Mouse (Mus musculus) thymus, postnatal 10 days (tissue): ENCODE data around the gene Gpr62.

Experiments used
- DNase-seq, 2 experiments: peaks; one replicate each; pipeline ENCODE4 v3.0.0; 2021; ENCODE audit warnings: low spot score in 2 of 2

The Gpr62 gene

GRCm38 (mm10) chr9:106456325-106457162, 9.2 kb downstream of the Gpr62 start:
- DNase-seq, result no peak

DNA sequence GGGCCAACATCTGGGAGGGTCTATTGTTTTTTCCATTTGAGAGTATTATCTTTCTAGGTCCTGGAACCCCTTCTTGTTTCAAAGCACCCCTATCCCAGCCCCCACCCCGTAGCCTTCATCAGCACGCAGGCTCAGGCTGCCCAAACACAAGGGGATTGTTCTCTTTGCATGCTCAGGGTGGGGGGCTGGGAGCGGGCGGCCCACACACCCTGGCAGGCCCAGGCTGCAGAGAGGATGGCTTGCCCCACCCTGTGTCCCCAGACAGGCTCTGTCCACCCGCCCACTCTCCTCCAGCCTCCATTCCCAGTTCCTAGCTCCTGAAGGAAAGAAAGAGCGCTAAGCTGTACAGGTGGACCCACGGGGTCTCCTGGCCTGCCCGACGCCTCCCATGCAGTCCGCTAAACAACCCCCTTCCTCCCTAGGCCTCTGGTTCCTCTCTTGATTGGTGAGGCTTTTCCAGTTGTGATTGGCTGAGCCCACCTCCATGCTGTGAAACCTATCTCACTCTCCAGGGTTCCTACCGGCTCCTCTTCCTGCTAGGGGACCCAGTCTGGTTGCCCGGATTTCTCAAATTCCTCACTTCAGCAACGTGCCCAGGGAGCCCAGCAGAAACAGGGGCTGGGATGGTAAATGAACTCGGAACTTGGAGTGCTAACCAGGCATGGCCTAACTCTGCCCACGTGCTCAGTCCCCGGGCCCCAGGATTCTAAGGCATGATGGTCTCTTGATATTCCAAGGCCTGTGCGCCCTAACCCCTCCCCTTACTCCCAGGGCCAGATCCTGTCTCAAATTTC, 10.7 kb downstream of the Gpr62 start:
- no peak for DNase-seq

GRCm38 (mm10) chr9:106454071-106454761, 11.5 kb downstream of the Gpr62 start:
- no peak for DNase-seq

GRCm38 (mm10) chr9:106453271-106454070, 12.3 kb downstream of the Gpr62 start, which contains the start of gene Pcbp4:
Pcbp4 (plus strand) TSS chr9:106453291.
- DNase-seq, result no peak

- no peak for DNase-seq
Measured at GRCm38 (mm10) chr9:106452821-106453220, 12.9 kb downstream of the Gpr62 start.

- DNase-seq, result no peak
Measured at GRCm38 (mm10) chr9:106452351-106452750, 13.4 kb downstream of the Gpr62 start.

DNA sequence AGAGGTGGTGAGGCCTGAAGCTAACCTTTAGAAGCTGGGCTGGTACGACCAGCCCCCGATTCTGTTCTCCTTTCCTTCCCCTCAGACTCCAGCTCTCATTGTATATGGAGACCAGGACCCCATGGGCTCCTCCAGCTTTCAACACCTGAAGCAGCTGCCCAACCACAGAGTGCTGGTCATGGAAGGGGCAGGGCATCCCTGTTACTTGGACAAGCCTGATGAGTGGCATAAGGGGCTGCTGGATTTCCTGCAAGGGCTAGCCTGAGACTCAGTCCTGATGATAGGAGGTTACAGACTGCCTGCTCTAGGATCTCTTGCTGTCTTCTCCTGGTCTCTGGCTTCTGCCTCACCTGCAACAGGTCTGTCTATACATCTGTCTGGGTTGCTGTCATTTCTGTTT, 13.8 kb downstream of the Gpr62 start:
- DNase-seq, result no peak

DNA sequence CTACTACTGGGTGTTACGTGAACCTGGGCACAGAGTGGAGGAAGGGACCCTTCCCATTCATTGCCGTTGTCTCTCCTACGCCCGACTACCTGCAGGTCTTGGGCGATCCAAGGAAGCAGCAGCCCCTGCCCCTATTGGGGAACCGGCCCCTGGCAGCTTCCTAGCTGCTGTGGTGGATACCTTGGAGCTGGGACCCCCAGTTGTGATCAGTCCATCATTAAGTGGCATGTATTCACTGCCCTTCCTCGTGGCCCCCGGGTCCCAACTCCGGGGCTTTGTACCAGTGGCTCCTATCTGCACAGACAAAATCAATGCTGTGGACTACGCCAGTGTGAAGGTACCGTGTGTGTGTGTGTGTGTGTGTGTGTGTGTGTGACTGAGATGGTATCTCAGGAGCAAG, 14.4 kb downstream of the Gpr62 start:
- no peak for DNase-seq

- no peak for DNase-seq
Measured at GRCm38 (mm10) chr9:106450661-106451060, 15.1 kb downstream of the Gpr62 start.

GRCm38 (mm10) chr9:106449947-106450346, 15.8 kb downstream of the Gpr62 start:
- DNase-seq, result no peak

DNA sequence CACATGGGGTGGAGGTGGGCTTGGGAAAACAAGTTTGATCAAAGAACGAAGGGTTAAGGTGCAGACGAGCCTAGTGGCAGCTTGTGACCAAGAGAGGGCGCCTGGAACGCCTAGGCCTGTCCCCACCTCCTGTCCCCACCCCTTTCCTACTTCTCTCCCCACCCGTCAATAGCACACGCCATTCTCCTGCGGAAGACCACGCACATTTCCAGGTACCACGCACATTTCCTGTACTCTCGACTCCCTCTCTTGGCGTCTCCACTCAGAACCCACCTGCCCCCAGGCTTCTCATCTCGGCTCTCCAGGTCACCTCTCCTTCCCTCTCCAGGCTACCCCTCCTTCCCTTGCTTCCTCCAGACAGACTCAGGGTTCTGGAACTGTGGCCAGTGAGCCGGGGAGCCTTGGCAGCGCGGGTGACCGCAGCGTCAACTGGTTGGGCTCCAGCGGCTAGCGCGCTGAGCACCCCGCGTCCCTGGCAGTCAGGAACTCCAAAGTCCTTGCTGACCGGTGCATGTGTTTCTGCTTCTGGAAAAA, 17.2 kb downstream of the Gpr62 start:
- DNase-seq, result peak in 1 of 2 experiments; percentile 63

GRCm38 (mm10) chr9:106447951-106448350, 17.8 kb downstream of the Gpr62 start:
- DNase-seq, result no peak

DNA sequence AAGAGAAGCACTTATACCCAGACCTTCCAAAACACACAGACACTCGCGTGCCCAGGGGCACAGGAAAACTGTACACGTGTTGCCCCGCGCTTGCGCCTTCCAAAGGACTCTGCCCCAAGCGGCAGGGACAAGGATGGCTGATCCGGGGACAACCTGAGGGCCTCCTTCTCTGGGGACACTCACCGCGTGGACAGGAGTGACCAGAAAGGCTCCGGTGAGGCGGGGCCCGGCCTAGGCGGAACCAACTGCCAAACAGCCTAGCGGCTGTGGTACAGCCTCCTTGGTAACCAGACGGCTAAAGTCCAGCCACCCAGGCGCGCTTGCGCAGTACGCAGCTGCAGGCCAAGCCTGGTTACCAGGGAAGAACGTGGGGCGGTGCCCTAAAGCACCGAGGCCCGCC, 18.4 kb downstream of the Gpr62 start, which contains the start of the genes Abhd14b and Abhd14a:
Abhd14b (plus strand) TSS at position 112 of the 400 bp plus-strand sequence.
Abhd14a (minus strand) TSS at position 331 of the 400 bp plus-strand sequence.
- DNase-seq, result peak; percentile 50 to 57

GRCm38 (mm10) chr9:106444836-106445235, 20.9 kb downstream of the Gpr62 start:
- no peak for DNase-seq

- DNase-seq, result no peak
Measured at GRCm38 (mm10) chr9:106442680-106443079, 23.1 kb downstream of the Gpr62 start.

DNA sequence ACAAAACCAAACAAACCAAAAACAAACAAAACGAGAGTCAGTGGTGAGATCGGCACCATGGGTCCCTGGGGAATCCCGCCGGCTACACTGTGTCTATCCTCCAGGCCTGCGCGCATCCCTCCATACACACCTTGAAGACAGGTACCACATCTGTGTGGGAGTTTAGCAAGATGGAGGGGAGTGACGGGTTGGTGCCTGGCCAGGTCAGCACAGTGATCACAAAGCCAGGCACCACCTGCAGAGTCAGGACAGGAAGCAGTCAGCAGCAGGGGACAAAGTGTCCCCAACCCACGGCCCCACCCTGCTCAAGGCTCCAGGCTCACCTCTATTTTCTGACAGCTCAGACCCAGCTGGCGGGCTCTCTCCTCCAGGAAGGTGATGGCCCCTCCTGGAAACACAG, 29.2 kb downstream of the Gpr62 start:
- no peak for DNase-seq

DNA sequence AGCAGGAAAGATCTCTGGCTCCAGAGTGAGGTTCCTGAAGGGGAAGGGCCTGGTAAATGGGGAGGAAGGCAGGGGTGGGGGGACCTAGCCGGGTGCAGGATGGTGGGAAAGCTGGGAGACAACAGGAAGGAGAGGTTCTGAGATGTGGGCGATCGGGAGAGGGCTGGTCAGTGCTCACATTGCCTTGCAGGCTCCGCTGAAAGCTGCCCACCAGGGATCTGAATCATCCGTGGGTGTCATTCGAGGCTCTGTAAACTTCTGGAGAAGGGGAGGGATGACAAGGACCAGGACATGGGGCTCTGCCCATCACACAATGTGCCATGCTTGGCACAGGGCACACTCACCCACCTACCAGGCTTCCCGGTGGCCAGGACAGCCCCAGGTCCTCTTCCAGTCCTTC, 32.3 kb downstream of the Gpr62 start:
- DNase-seq, result no peak

GRCm38 (mm10) chr9:106430015-106430264, 35.8 kb downstream of the Gpr62 start:
- no peak for DNase-seq

GRCm38 (mm10) chr9:106429221-106430014, 36.3 kb downstream of the Gpr62 start, which contains the start of gene Rpl29:
Rpl29 (plus strand) TSS chr9:106429454.
- peak; percentile 91 to 95 for DNase-seq

DNA sequence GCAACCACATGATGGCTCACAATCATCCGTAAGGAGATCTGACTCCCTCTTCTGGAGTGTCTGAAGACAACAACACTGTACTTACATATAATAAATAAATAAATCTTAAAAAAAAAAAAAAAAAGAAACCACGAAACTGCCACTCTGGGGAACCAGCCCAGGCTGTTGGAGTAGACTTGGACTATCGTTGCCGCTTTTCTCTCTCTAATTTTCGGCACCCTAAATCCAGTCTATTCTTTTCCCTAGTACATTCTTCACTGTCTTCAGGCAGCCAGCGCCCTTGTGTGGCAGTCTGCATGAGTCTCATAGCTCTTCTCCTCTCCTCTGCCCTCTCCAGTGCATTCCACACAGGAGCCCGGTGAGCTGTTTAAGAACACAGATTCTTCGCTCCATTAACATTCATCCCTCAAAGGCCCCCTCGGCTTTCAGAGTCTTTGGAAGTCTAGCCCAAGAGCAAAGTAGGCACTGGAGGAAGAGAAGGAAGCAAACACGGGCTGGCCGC, 37.0 kb downstream of the Gpr62 start:
- no peak for DNase-seq
